Mouse (Mus musculus) testis, adult 2 months (tissue): ENCODE data around the gene Mfap4.
A peak's percentile ranks its signal among the peaks of the same experiment; 100 is the strongest.

Experiments
- CTCF ChIP-seq: fragments of 200-500 bp; IDR thresholded peaks from 2 replicates; pipeline ENCODE4 v1.5.1; 2012; ENCODE audit warnings: low read depth, mild to moderate bottlenecking, inconsistent platforms, low read length, moderate library complexity; ENCODE audit not compliant: control insufficient read depth, insufficient read depth, insufficient replicate concordance
- POLR2A ChIP-seq: fragments of 200-500 bp; IDR thresholded peaks from 2 replicates; pipeline ENCODE4 v1.6.1; 2012; ENCODE audit warnings: low read depth, mild to moderate bottlenecking, inconsistent platforms, low read length, moderate library complexity; ENCODE audit not compliant: control insufficient read depth

DNA sequence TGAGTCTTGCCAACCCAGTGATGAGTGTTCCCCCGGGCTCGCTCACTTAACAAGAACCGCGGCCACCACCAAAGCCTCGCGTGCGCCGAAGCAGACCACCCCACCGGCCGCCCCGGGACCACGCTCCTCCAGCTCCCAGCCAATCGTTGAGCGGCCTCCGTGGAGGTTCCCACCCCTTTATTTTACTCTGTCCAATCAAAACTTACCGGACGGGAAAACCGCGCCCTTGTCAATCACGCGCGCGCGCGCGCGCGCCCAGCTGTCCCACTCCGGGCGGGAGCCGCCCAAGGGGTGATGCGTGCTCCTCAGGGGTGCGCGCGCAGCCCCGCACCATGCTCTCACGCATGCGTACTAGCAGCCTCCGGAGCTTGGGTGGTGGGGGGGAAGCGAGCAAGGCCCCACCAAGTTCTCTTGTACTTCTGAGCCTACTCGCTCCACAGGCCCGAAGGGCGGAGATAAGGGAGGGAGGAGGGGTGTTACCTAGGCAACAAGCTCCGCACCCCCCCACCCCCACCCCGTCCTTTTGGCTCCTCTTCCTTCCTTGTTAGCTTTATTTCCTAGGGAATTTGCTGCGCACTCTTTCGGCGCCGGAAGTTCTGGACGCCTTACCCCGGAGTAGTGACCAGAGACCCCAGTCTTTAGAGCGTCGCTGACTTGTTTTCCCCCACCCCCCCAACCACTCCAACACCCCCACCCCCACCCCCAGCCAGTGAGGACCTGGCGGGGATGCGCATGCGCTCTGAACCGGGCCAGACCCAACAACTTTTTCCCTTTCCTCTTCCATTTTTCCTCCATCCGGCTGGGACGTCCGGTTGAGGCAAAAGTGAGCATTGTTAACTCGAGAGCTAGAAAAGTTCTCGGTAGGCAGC lies 9.1 kb downstream of the Mfap4 start, which contains the start of gene Mapk7:
- TF ChIP-seq POLR2A: peak; percentile 41; the same call in 1 of the 2 replicates
- TF ChIP-seq CTCF: no peak
